Mouse (Mus musculus) stomach, embryonic 14.5 days (tissue): ENCODE results near the gene Cdk1. TPM values are rescaled to one million over a fixed set of nuclear protein-coding genes. Genes with fewer than 3 reads are reported as not detected.
A peak's percentile ranks its signal among the peaks of the same experiment; 100 is the strongest.

Experiments used
- ATAC-seq: fragments of 200-750 bp; cut with Nextera tagmentation; 2 replicates; pipeline ENCODE4 v1.8.0; 2017; ENCODE audit warnings: low read depth, moderate TSS enrichment; ENCODE audit not compliant: insufficient number of reproducible peaks, insufficient read depth, low FRiP score
- H3K27ac ChIP-seq: fragments of 300-500 bp; sonication (generic); 2 replicates; pipeline ENCODE4 v1.5.1; 2014; ENCODE audit warnings: mild to moderate bottlenecking, low read length, moderate library complexity, mixed read lengths
- H3K27me3 ChIP-seq: fragments of 300-500 bp; sonication (generic); 2 replicates; pipeline ENCODE4 v1.6.1; 2014; ENCODE audit warnings: low read length, control low read depth, mixed read lengths; ENCODE audit not compliant: control insufficient read depth, insufficient read depth
- H3K36me3 ChIP-seq: fragments of 300-500 bp; sonication (generic); 2 replicates; pipeline ENCODE4 v1.6.1; 2014; ENCODE audit warnings: mild to moderate bottlenecking, control low read depth, low read length, moderate library complexity, mixed read lengths; ENCODE audit not compliant: control insufficient read depth, insufficient read depth
- H3K4me1 ChIP-seq: fragments of 300-500 bp; sonication (generic); 2 replicates; pipeline ENCODE4 v1.6.1; 2014; ENCODE audit warnings: low read length, control low read depth, mixed read lengths; ENCODE audit not compliant: control insufficient read depth, insufficient read depth
- H3K4me2 ChIP-seq: fragments of 300-500 bp; sonication (generic); replicated peaks from 2 replicates; pipeline ENCODE4 v1.6.1; 2014; ENCODE audit warnings: low read depth, low read length, control low read depth
- H3K4me3 ChIP-seq: fragments of 300-500 bp; sonication (generic); 2 replicates; pipeline ENCODE4 v1.5.1; 2014; ENCODE audit warnings: low read depth, low read length, control low read depth
- H3K9ac ChIP-seq: fragments of 300-500 bp; sonication (generic); replicated peaks from 2 replicates; pipeline ENCODE4 v1.6.1; 2014; ENCODE audit warnings: low read depth, mild to moderate bottlenecking, control low read depth, low read length, moderate library complexity, mixed read lengths
- H3K9me3 ChIP-seq: fragments of 300-500 bp; sonication (generic); 2 replicates; pipeline ENCODE4 v1.6.1; 2016; ENCODE audit warnings: low read depth, low read length, control low read depth; ENCODE audit not compliant: control insufficient read depth
- WGBS: fragments of 180-500 bp; shearing (Covaris S2); extraction: QIAGEN DNeasy Blood & Tissue Kit; methylation state at CpG from one replicate; pipeline ENCODE4 v1.1.7; 2014; 5-methylcytosine and 5-hydroxymethylcytosine counted together
- polyA plus RNA-seq: library from polyadenylated mRNA; unstranded; fragments of >200 nt; fragmentation: Nextera tagmentation; extraction: Ambion mirVana; gene quantifications from 2 replicates; pipeline ENCODE4 v1.2.1, GENCODE M21; 2014

Gene Cdk1
- polyA plus RNA-seq, 1 experiment from 2014 or later: 467 TPM

GRCm38 (mm10) chr10:69311867-69312266, 40.9 kb downstream of the Cdk1 start:
- ATAC-seq: no peak
- H3K4me1 ChIP-seq: 0 out of 2 replicates have a peak, but pooled peaks cover 4% of the 10 kb centered on the region
- H3K4me2 ChIP-seq: no peak overlapping the region
- 80% methylated on average over 16 of the region's 16 CpGs for WGBS
- H3K4me3 ChIP-seq: no peak overlapping the region
- H3K36me3 ChIP-seq: no peaks in the 10 kb centered on the region
- H3K27ac ChIP-seq: no peak overlapping the region
- H3K27me3 ChIP-seq: no peaks in the 10 kb centered on the region
- H3K9ac ChIP-seq: no peak overlapping the region
- no peaks in the 10 kb centered on the region for H3K9me3 ChIP-seq

GRCm38 (mm10) chr10:69309109-69309508, 43.6 kb downstream of the Cdk1 start:
- 0 out of 2 replicates have a peak, but pooled peaks cover 4% of the 10 kb centered on the region for H3K4me1 ChIP-seq
- H3K27me3 ChIP-seq: no peaks in the 10 kb centered on the region
- H3K27ac ChIP-seq: no peak overlapping the region
- no peak for ATAC-seq
- 34% methylated on average over 5 of the region's 5 CpGs for WGBS
- H3K9ac ChIP-seq: no peak overlapping the region
- no peak overlapping the region for H3K4me3 ChIP-seq
- no peaks in the 10 kb centered on the region for H3K36me3 ChIP-seq
- no peak overlapping the region for H3K4me2 ChIP-seq
- no peaks in the 10 kb centered on the region for H3K9me3 ChIP-seq

DNA sequence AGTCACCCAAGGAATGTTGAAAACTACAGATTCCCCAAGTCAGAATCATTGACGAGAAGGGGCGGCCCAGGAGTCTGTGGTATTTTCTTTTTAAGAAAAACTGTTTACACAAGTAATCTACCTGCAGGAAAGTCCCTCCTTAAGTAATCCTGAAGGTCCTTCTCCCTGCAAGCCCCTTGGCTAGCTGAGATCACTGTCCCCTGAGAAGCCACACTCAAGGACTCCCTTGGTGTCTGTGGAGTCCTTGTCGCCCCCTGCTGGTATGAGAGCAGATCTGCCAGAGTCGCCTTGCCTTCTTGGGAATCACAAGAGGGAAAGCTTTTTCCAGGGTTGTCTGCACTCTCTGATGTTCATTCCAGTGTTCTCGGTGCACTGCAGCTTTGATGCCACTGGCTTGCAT, 45.7 kb downstream of the Cdk1 start:
- H3K4me1 ChIP-seq: 0 out of 2 replicates have a peak, but pooled peaks cover 4% of the 10 kb centered on the region
- H3K9ac ChIP-seq: no peak overlapping the region
- H3K9me3 ChIP-seq: no peaks in the 10 kb centered on the region
- peak; percentile 55; the same call in 1 of the 2 replicates for ATAC-seq
- no peak overlapping the region for H3K4me2 ChIP-seq
- H3K36me3 ChIP-seq: no peaks in the 10 kb centered on the region
- H3K4me3 ChIP-seq: no peak overlapping the region
- no peak overlapping the region for H3K27ac ChIP-seq
- no peaks in the 10 kb centered on the region for H3K27me3 ChIP-seq
- 37% methylated on average over 5 of the region's 5 CpGs for WGBS

GRCm38 (mm10) chr10:69306205-69306604, 46.5 kb downstream of the Cdk1 start:
- H3K4me2 ChIP-seq: no peak overlapping the region
- 49% methylated on average over 14 of the region's 14 CpGs for WGBS
- ATAC-seq: no peak

DNA sequence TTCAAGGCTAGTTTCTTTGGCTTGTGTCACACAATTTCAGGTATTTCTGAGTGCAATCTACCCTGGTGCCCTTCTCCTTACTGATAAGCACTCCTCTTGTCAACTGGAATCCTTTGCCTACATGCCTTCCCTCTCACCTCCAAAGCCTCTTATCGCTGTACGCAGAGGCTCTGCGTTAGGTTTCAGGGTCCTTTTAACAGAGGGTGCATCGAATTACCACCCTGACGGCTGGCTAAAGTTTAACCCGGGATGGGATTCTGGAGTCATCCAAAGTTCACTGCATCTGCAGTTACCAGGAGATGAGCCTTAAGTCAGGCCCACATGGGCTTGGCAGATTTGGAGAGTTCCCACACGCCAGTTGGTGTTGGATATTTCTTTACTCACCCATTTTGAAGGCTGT, 47.1 kb downstream of the Cdk1 start:
- ATAC-seq: peak; percentile 38; the same call in 1 of the 2 replicates
- Histone ChIP-seq H3K9me3 (no peaks in the 10 kb centered on the region), H3K9ac (no peak overlapping the region), H3K27ac (no peak overlapping the region), H3K4me1 (0 out of 2 replicates have a peak, but pooled peaks cover 4% of the 10 kb centered on the region), H3K27me3 (no peaks in the 10 kb centered on the region), H3K4me2 (no peak overlapping the region), H3K4me3 (no peak overlapping the region), H3K36me3 (no peaks in the 10 kb centered on the region)
- 36% methylated on average over 7 of the region's 7 CpGs for WGBS

More at GRCm38 (mm10) chr10:69306205-69306604, 46.5 kb downstream of the Cdk1 start:
- Histone ChIP-seq H3K27me3 (no peaks in the 10 kb centered on the region), H3K36me3 (no peaks in the 10 kb centered on the region), H3K9ac (no peak overlapping the region), H3K27ac (no peak overlapping the region), H3K4me3 (no peak overlapping the region), H3K4me1 (0 out of 2 replicates have a peak, but pooled peaks cover 4% of the 10 kb centered on the region), H3K9me3 (no peaks in the 10 kb centered on the region)

GRCm38 (mm10) chr10:69304819-69305218, 47.9 kb downstream of the Cdk1 start:
- Histone ChIP-seq H3K36me3 (no peaks in the 10 kb centered on the region), H3K4me1 (0 out of 2 replicates have a peak, but pooled peaks cover 4% of the 10 kb centered on the region), H3K4me3 (no peak overlapping the region), H3K27ac (no peak overlapping the region), H3K9ac (no peak overlapping the region), H3K27me3 (no peaks in the 10 kb centered on the region), H3K4me2 (no peak overlapping the region), H3K9me3 (no peaks in the 10 kb centered on the region)
- no peak for ATAC-seq
- WGBS: 84% methylated on average over 3 of the region's 3 CpGs

GRCm38 (mm10) chr10:69302667-69303066, 50.1 kb downstream of the Cdk1 start:
- H3K36me3 ChIP-seq: no peaks in the 10 kb centered on the region
- H3K9ac ChIP-seq: no peak overlapping the region
- H3K27ac ChIP-seq: no peak overlapping the region
- 84% methylated on average over 3 of the region's 3 CpGs for WGBS
- no peaks in the 10 kb centered on the region for H3K4me1 ChIP-seq
- no peaks in the 10 kb centered on the region for H3K9me3 ChIP-seq
- no peak overlapping the region for H3K4me3 ChIP-seq
- H3K27me3 ChIP-seq: no peaks in the 10 kb centered on the region
- no peak for ATAC-seq
- no peak overlapping the region for H3K4me2 ChIP-seq

DNA sequence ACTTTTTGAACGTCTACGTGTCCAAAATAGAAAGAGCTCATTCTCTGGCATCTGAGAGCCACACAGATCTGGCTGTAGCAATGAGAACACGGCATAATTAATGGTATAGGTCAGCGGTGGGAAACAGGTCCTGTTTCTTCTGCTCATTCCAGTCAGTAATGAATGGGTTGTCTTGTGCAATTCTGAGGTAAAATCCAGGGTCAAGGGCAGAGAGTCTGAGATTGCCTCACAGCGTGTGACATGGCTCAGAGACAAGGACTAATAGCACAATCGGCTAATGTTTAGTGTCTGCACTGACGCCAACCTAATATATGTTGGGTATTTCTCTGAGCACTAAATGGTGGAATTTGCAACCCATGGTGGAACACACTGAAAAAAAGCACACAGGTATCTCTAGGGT, 52.8 kb downstream of the Cdk1 start:
- no peak overlapping the region for H3K9ac ChIP-seq
- H3K36me3 ChIP-seq: no peaks in the 10 kb centered on the region
- no peaks in the 10 kb centered on the region for H3K4me1 ChIP-seq
- no peak overlapping the region for H3K27ac ChIP-seq
- H3K4me2 ChIP-seq: no peak overlapping the region
- H3K9me3 ChIP-seq: no peaks in the 10 kb centered on the region
- no peak overlapping the region for H3K4me3 ChIP-seq
- 74% methylated on average over 7 of the region's 7 CpGs for WGBS
- H3K27me3 ChIP-seq: no peaks in the 10 kb centered on the region
- no peak for ATAC-seq

DNA sequence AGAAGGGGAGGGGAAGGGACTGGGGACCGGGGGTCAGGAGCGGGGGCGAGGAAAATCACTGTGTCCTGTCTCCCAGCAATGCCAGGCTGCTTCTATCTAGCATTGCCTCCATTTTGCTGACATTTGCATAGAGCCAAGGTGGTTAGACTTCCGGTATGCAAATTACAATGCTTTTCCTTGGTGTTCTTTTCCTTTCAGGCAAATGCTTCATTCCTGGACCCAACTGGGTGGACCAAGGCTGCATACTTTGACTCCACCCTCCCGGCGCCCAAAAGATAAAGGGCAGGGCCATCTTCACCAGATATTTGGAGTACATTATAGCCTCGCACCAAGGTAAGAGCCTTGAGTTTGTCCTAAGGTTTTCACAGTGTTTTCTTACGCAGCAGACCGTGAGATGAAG, 56.8 kb downstream of the Cdk1 start:
- H3K36me3 ChIP-seq: peaks cover 3% of the 10 kb centered on the region; the same call in 1 of the 2 replicates

More for the DNA sequence above, 56.8 kb downstream of the Cdk1 start:
- no peaks in the 10 kb centered on the region for H3K4me1 ChIP-seq
- H3K4me3 ChIP-seq: no peak overlapping the region
- H3K27me3 ChIP-seq: no peaks in the 10 kb centered on the region
- H3K9me3 ChIP-seq: no peaks in the 10 kb centered on the region
- no peak overlapping the region for H3K27ac ChIP-seq
- no peak for ATAC-seq
- H3K4me2 ChIP-seq: no peak overlapping the region
- 86% methylated on average over 9 of the region's 9 CpGs for WGBS
- H3K9ac ChIP-seq: no peak overlapping the region
